Comparison of ENCODE assay signal across 12 mouse cellular contexts in the genomic region with DNA sequence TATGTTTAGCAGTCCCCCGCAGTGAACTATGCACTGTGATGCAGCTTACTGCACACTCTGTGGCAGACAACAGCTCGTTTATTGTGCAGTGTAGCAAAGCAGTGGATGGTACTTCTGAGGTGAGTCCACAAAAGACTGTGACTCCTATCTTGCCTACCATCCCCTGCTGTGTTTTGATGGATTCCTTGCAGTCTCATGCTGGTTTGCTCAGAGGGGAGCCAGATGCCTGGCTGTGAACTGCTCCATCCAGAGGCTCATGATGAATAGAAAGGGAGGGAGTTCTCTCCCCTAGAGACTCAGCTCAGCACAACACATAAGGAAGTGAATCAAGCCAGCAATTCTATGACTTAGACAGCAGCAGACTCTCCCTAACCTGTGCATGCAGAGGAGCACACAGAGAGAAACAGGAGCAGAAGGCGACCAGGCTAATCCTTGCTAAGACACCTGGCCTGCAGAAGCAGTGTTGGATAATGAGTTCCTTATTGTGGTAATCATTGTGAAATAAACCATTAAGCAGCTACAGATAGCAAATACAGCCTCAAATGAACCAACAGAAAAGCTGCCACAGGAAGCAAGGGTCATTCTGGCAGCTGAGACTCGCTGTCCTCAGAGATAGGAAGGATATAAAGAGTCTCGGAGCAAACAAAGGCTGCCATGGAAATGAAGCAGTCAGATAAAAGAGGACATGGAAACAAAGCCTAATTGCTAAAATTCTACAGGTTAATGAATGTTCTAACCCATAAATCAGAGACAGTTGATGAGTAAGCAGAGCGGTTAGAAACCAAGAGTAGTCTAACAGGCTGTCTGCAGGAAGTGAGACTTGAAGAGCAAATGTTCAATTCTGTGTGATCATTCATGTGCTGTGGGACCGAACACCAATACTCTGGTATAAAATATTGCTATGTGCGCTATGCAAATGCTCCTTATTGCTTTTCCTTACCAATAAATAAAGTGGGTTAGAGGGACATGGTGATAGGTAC.
DNase-seq lines count a peak whose midpoint lies in the region; ATAC-seq and TF ChIP-seq lines count a peak whose summit lies in the region.
"Had no signal": no experiment of that assay in that cellular context is flagged by ENCODE, and none has a peak within 500 bp of the region (broad histone marks: within the 10 kb centered on the region; RNA-seq: fewer than 3 reads in every experiment).

No protein-coding gene starts in this region.

- ATAC-seq in forebrain, postnatal 0 days, result peak; percentile 58
- peak; percentile 62 for ATAC-seq in midbrain, embryonic 11.5 days (ENCODE audit: low FRiP score)
- no peak for ATAC-seq in erythroblast, adult 5-6 weeks (replicated peaks; ENCODE audit: low FRiP score, poor library complexity, severe bottlenecking)

- H3K9ac ChIP-seq in forebrain, postnatal 0 days, result no peak overlapping the region
- no peak overlapping the region for H3K9ac ChIP-seq in midbrain, embryonic 11.5 days (ENCODE audit: low read length)
- H3K9ac ChIP-seq: liver, embryonic 15.5 days had no signal

- no peaks in the 10 kb centered on the region for H3K9me3 ChIP-seq in forebrain, postnatal 0 days (ENCODE audit: low read length)
- no peaks in the 10 kb centered on the region for H3K9me3 ChIP-seq in midbrain, embryonic 11.5 days (ENCODE audit: control insufficient read depth, low read length)
- H3K9me3 ChIP-seq: liver, embryonic 15.5 days had no signal

- no peaks in the 10 kb centered on the region for H3K27me3 ChIP-seq in forebrain, postnatal 0 days (ENCODE audit: insufficient read depth, low read length)
- no peaks in the 10 kb centered on the region for H3K27me3 ChIP-seq in midbrain, embryonic 11.5 days (ENCODE audit: control insufficient read depth, insufficient read depth, low read length)
- H3K27me3 ChIP-seq: liver, embryonic 15.5 days had no signal

- TF ChIP-seq CTCF in forebrain, postnatal 0 days (IDR thresholded peaks at IDR 0.05; ENCODE audit: low read depth), result no peak

- H3K4me2 ChIP-seq in forebrain, postnatal 0 days (ENCODE audit: low read depth), result no peak overlapping the region
- no peak overlapping the region for H3K4me2 ChIP-seq in midbrain, embryonic 11.5 days
- H3K4me2 ChIP-seq: liver, embryonic 15.5 days had no signal

- H3K36me3 ChIP-seq in forebrain, postnatal 0 days (ENCODE audit: insufficient read depth), result no peaks in the 10 kb centered on the region
- H3K36me3 ChIP-seq in midbrain, embryonic 11.5 days (ENCODE audit: control insufficient read depth, insufficient read depth, low read length), result no peaks in the 10 kb centered on the region
- H3K36me3 ChIP-seq: liver, embryonic 15.5 days had no signal

- no peak overlapping the region for H3K27ac ChIP-seq in forebrain, postnatal 0 days (ENCODE audit: low read depth, low read length)
- H3K27ac ChIP-seq in midbrain, embryonic 11.5 days (ENCODE audit: low read depth, low read length), result no peak overlapping the region
- H3K27ac ChIP-seq: layer of hippocampus, adult 2 months; liver, embryonic 15.5 days had no signal

- H3K4me3 ChIP-seq in forebrain, postnatal 0 days (ENCODE audit: low read depth, low read length), result no peak overlapping the region
- H3K4me3 ChIP-seq in midbrain, embryonic 11.5 days (ENCODE audit: low read depth, low read length), result no peak overlapping the region
- H3K4me3 ChIP-seq: layer of hippocampus, adult 2 months; liver, embryonic 15.5 days had no signal

- WGBS in forebrain, postnatal 0 days, result 40% methylated on average over 8 of the region's 8 CpGs
- 52% methylated on average over 8 of the region's 8 CpGs for WGBS in midbrain, embryonic 11.5 days

- DNase-seq in embryo, embryonic 10.5 days (ENCODE audit: low spot score), result peak; percentile 21
- DNase-seq in embryo, embryonic 10 days (ENCODE audit: low spot score), result no peak
- peak; percentile 12 for DNase-seq in 416B (ENCODE audit: low read depth)
- no peak for DNase-seq in forebrain, postnatal 0 days
- DNase-seq in midbrain, embryonic 11.5 days (ENCODE audit: low spot score, missing footprints), result no peak
- DNase-seq in spleen, postnatal 10 days (ENCODE audit: low spot score in 2 of 2), result no peak
- DNase-seq in right cerebral cortex, postnatal 14 days, result no peak
- DNase-seq: cerebellum, adult 9-11 months; thymus, postnatal 4 days had no signal

- no peaks in the 10 kb centered on the region for H3K4me1 ChIP-seq in forebrain, postnatal 0 days (ENCODE audit: insufficient read depth)
- H3K4me1 ChIP-seq in midbrain, embryonic 11.5 days (ENCODE audit: control insufficient read depth, insufficient read depth, low read length), result no peaks in the 10 kb centered on the region; the same call in 1 of the 2 replicates
- H3K4me1 ChIP-seq: liver, embryonic 15.5 days had no signal

Comparison
In these comparisons a context has a peak if more than half of its experiments do, and no peak if none do; other contexts are left out.
1. DNase-seq: peak in embryo, embryonic 10.5 days (single experiment) and 416B (single experiment); none in embryo, embryonic 10 days (single experiment), forebrain, postnatal 0 days (single experiment), midbrain, embryonic 11.5 days (single experiment), spleen, postnatal 10 days (0 of 2) and right cerebral cortex, postnatal 14 days (single experiment).